Mouse (Mus musculus) midbrain, postnatal 0 days (tissue): ENCODE results near the gene Arl2bp. TPM values are rescaled to one million over a fixed set of nuclear protein-coding genes. Genes with fewer than 3 reads are reported as not detected.
A peak's percentile ranks its signal among the peaks of the same experiment; 100 is the strongest.

Experiments used
- ATAC-seq: fragments of 200-750 bp; cut with Nextera tagmentation; 2 replicates; pipeline ENCODE4 v1.8.0; 2017; ENCODE audit warnings: moderate number of reproducible peaks, mild to moderate bottlenecking, moderate TSS enrichment, moderate library complexity; ENCODE audit not compliant: low FRiP score
- DNase-seq: peaks from one replicate; pipeline ENCODE4 v3.0.0-alpha.2; 2015; ENCODE audit warnings: low spot score
- H3K27ac ChIP-seq: fragments of 300-500 bp; sonication (generic); 2 replicates; pipeline ENCODE4 v1.5.1; 2014; ENCODE audit warnings: low read depth, mild to moderate bottlenecking, low read length, mixed read lengths
- H3K27me3 ChIP-seq: fragments of 300-500 bp; sonication (generic); 2 replicates; pipeline ENCODE4 v1.6.1; 2014; ENCODE audit warnings: low read length, control low read depth, mixed read lengths; ENCODE audit not compliant: insufficient read depth
- H3K36me3 ChIP-seq: fragments of 300-500 bp; sonication (generic); 2 replicates; pipeline ENCODE4 v1.6.1; 2014; ENCODE audit warnings: low read length, control low read depth, mixed read lengths; ENCODE audit not compliant: insufficient read depth
- H3K4me1 ChIP-seq: fragments of 300-500 bp; sonication (generic); 2 replicates; pipeline ENCODE4 v1.6.1; 2014; ENCODE audit warnings: mild to moderate bottlenecking, control low read depth, antibody characterized with exemption, low read length, mixed read lengths; ENCODE audit not compliant: insufficient read depth
- H3K4me2 ChIP-seq: fragments of 300-500 bp; sonication (generic); 2 replicates; pipeline ENCODE4 v1.6.1; 2014; ENCODE audit warnings: low read depth, mild to moderate bottlenecking, low read length, mixed read lengths; ENCODE audit not compliant: poor library complexity, severe bottlenecking
- H3K4me3 ChIP-seq: fragments of 300-500 bp; sonication (generic); 2 replicates; pipeline ENCODE4 v1.5.1; 2014; ENCODE audit warnings: low read depth, mild to moderate bottlenecking, low read length, moderate library complexity
- H3K9ac ChIP-seq: fragments of 300-500 bp; sonication (generic); replicated peaks from 2 replicates; pipeline ENCODE4 v1.6.1; 2014; ENCODE audit warnings: mild to moderate bottlenecking, low read length, moderate library complexity, mixed read lengths; ENCODE audit not compliant: poor library complexity, severe bottlenecking
- H3K9me3 ChIP-seq: fragments of 300-500 bp; sonication (generic); 2 replicates; pipeline ENCODE4 v1.6.1; 2016; ENCODE audit warnings: low read length, control low read depth
- CTCF ChIP-seq: IDR thresholded peaks from 2 replicates; pipeline ENCODE4 v1.5.1; 2016; ENCODE audit warnings: antibody characterized with exemption, mild to moderate bottlenecking
- WGBS: fragments of 180-500 bp; shearing (Covaris S2); extraction: QIAGEN DNeasy Blood & Tissue Kit; methylation state at CpG from one replicate; pipeline ENCODE4 v1.1.7; 2014; 5-methylcytosine and 5-hydroxymethylcytosine counted together
- polyA plus RNA-seq: library from polyadenylated mRNA; unstranded; fragments of >200 nt; fragmentation: Nextera tagmentation; extraction: Ambion mirVana; gene quantifications from 2 replicates; pipeline ENCODE4 v1.2.1, GENCODE M21; 2015
- total RNA-seq: library from RNA; depleted of rRNA; stranded (reverse); fragments of >200 nt; gene quantifications from 2 replicates; pipeline ENCODE4 v1.2.3, GENCODE M21; 2014; rRNA removed

Arl2bp gene
- total and polyA plus RNA-seq, 2 experiments from 2014 or later: 187 to 246 TPM

DNA sequence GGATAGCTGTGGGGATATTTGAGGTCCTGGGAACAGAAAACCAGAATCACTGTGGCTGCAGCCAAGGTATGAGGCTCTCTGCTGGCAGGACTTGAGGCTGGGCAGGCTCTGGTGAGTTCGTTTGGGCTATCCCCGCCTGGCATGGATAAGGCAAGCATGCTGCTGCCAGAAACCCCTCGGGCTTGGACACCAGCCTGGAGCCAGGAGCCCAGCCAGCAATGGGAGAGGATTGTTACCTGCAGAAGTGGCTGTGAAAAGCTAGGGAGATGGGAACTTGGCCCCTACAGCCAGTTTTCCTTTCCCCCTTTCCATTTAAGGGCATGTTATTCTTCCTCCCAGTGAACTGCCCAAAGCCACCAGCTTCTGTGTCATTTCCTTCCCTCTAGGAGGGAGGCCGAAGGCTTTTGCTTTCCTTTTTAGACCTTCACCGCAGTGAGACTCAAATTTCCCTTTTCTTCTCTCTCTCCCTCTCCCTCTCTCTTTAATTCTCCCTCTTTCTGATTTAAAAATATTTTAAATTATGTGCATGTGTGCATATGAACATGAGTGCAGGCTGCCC lies 44.8 kb downstream of the Arl2bp start:
- H3K9me3 ChIP-seq: no peaks in the 10 kb centered on the region
- WGBS: 58% methylated on average over 5 of the region's 5 CpGs
- no peak overlapping the region for H3K4me2 ChIP-seq
- ATAC-seq (no peak), DNase-seq (peak; percentile 58)
- no peaks in the 10 kb centered on the region for H3K27me3 ChIP-seq
- H3K36me3 ChIP-seq: no peaks in the 10 kb centered on the region
- H3K27ac ChIP-seq: no peak overlapping the region
- no peak overlapping the region for H3K9ac ChIP-seq
- no peak for TF ChIP-seq CTCF
- no peak overlapping the region for H3K4me3 ChIP-seq
- H3K4me1 ChIP-seq: 0 out of 2 replicates have a peak, but pooled peaks cover 2% of the 10 kb centered on the region

GRCm38 (mm10) chr8:94714556-94714955 lies 48.2 kb downstream of the Arl2bp start:
- Histone ChIP-seq H3K9ac (no peak overlapping the region), H3K27me3 (no peaks in the 10 kb centered on the region), H3K4me1 (no peaks in the 10 kb centered on the region), H3K36me3 (no peaks in the 10 kb centered on the region), H3K9me3 (no peaks in the 10 kb centered on the region), H3K27ac (no peak overlapping the region), H3K4me2 (no peak overlapping the region), H3K4me3 (no peak overlapping the region)
- ATAC-seq: no peak
- 30% methylated on average over 5 of the region's 5 CpGs for whole genome bisulfite sequencing
- no peak for DNase-seq
- no peak for TF ChIP-seq CTCF

- WGBS: 73% methylated on average over 3 of the region's 3 CpGs
- DNase-seq: no peak
- H3K27ac ChIP-seq: no peak overlapping the region
Observed at GRCm38 (mm10) chr8:94715871-94716270, 49.5 kb downstream of the Arl2bp start.

GRCm38 (mm10) chr8:94716841-94717240 lies 50.4 kb downstream of the Arl2bp start:
- no peak overlapping the region for H3K4me3 ChIP-seq
- no peaks in the 10 kb centered on the region for H3K9me3 ChIP-seq
- no peaks in the 10 kb centered on the region for H3K36me3 ChIP-seq
- no peak overlapping the region for H3K9ac ChIP-seq
- no peak for DNase-seq
- WGBS: 97% methylated on average over 1 of the region's 1 CpGs
- no peak overlapping the region for H3K27ac ChIP-seq
- no peak for TF ChIP-seq CTCF
- H3K27me3 ChIP-seq: no peaks in the 10 kb centered on the region
- no peak for ATAC-seq
- H3K4me1 ChIP-seq: no peaks in the 10 kb centered on the region
- no peak overlapping the region for H3K4me2 ChIP-seq

More at GRCm38 (mm10) chr8:94715871-94716270, 49.5 kb downstream of the Arl2bp start:
- Histone ChIP-seq H3K36me3 (no peaks in the 10 kb centered on the region), H3K27me3 (no peaks in the 10 kb centered on the region), H3K4me2 (no peak overlapping the region), H3K9me3 (no peaks in the 10 kb centered on the region), H3K4me3 (no peak overlapping the region), H3K9ac (no peak overlapping the region), H3K4me1 (no peaks in the 10 kb centered on the region)
- ATAC-seq: no peak
- TF ChIP-seq CTCF: no peak

Other genes starting within 250 kb of the Arl2bp start
- 0.22 and 1.7 TPM in 2 replicates for gene Nlrc5, start 232.2 kb upstream of the Arl2bp start, total RNA-seq
- 0.56 and 0.63 TPM in 2 replicates for gene Nlrc5, start 232.2 kb upstream of the Arl2bp start, polyA plus RNA-seq
- 42.4 and 46.3 TPM in 2 replicates for gene Cpne2, start 133.6 kb upstream of the Arl2bp start, total RNA-seq
- gene Cpne2, start 133.6 kb upstream of the Arl2bp start, polyA plus RNA-seq: 34.3 and 43.3 TPM in 2 replicates
- 42.7 and 53.2 TPM in 2 replicates for gene Rspry1, start 64.7 kb upstream of the Arl2bp start, total RNA-seq
- 35.5 and 35.9 TPM in 2 replicates for gene Rspry1, start 64.7 kb upstream of the Arl2bp start, polyA plus RNA-seq
- 29.2 and 36.3 TPM in 2 replicates for gene Fam192a, start 64.6 kb upstream of the Arl2bp start, total RNA-seq
- 59.6 and 62.2 TPM in 2 replicates for gene Fam192a, start 64.6 kb upstream of the Arl2bp start, polyA plus RNA-seq
- gene Pllp, start 29.7 kb downstream of the Arl2bp start, total RNA-seq: 8.4 and 9.8 TPM in 2 replicates
- 8.6 and 10.5 TPM in 2 replicates for gene Pllp, start 29.7 kb downstream of the Arl2bp start, polyA plus RNA-seq
- gene Ccl22, start 79.0 kb downstream of the Arl2bp start, total RNA-seq: not detected in 2 replicates
- not detected in 2 replicates for gene Ccl22, start 79.0 kb downstream of the Arl2bp start, polyA plus RNA-seq
- gene Cx3cl1, start 105.4 kb downstream of the Arl2bp start, total RNA-seq: 82.0 and 111 TPM in 2 replicates
- gene Cx3cl1, start 105.4 kb downstream of the Arl2bp start, polyA plus RNA-seq: 105 and 110 TPM in 2 replicates
- 8.5 TPM in 1 of 2 replicates, not detected in the other for gene Ccl17, start 143.9 kb downstream of the Arl2bp start, total RNA-seq
- 4.4 and 4.7 TPM in 2 replicates for gene Ccl17, start 143.9 kb downstream of the Arl2bp start, polyA plus RNA-seq
- 101 and 110 TPM in 2 replicates for gene Coq9, start 171.7 kb downstream of the Arl2bp start, total RNA-seq
- gene Coq9, start 171.7 kb downstream of the Arl2bp start, polyA plus RNA-seq: 46.5 and 54.8 TPM in 2 replicates
- gene Ciapin1, start 171.8 kb downstream of the Arl2bp start, total RNA-seq: 60.6 and 62.7 TPM in 2 replicates
- gene Ciapin1, start 171.8 kb downstream of the Arl2bp start, polyA plus RNA-seq: 162 and 164 TPM in 2 replicates
- gene Polr2c, start 190.8 kb downstream of the Arl2bp start, total RNA-seq: 62.5 and 70.5 TPM in 2 replicates
- gene Polr2c, start 190.8 kb downstream of the Arl2bp start, polyA plus RNA-seq: 93.3 and 101 TPM in 2 replicates
- gene Dok4, start 209.7 kb downstream of the Arl2bp start, total RNA-seq: 154 and 155 TPM in 2 replicates
- 95.0 and 104 TPM in 2 replicates for gene Dok4, start 209.7 kb downstream of the Arl2bp start, polyA plus RNA-seq